Mouse (Mus musculus): ENCODE measurements at regions not wholly inside any gene's neighbourhood (a gene's known extent, or its start where the extent isn't known, plus 50 kb on each side); places are given as distances from the start of the nearest gene placed in this dataset.

GRCm38 (mm10) chr7:113156861-113157747 is 50.2 kb upstream of the Arntl start:
- no peak for DNase-seq (ENCODE audit: low spot score)

All from yolk sac, embryonic 10.5 days (tissue).